Mouse (Mus musculus): ENCODE measurements around the gene Sh3rf1.
A peak's percentile ranks its signal among the peaks of the same experiment; 100 is the strongest.

Gene Sh3rf1

GRCm38 (mm10) chr8:61223283-61223682 is 389 bp upstream of the Sh3rf1 start:
- no peak for DNase-seq (ENCODE audit: low spot score)

DNA sequence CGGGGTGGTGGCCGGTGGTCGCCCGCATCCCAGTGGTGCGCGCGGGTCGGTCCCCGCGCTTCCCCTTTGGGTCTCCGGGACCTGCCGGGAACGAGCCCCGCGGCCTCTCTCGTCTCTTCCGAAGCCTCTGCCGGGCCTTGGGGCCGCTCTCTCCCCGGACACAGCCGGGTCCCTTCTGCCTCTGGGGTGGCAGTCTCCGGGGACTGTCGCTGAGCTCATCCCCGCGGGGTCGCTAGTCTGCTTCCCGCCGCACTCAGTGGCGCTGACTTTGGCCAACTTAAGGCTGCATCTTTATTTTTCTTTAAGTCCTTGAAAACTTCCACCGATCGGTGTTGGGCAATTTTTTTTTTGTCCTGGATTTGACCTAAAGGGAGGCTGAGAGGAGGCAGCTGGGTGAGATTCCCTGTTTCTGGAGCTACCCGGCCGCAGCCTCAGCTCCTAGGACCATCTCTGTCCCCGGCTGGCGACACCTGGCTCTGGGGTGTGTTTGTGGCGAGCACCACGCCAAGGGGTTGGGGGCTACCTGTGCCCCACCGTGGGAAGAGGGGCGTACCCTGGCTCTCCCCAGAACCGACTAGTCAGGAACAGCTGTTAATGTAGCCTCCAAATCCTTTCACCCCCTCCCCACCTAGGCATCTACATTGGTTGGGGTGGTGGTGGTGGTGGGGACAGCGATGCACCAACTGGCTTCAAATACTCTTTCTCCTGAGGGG is 864 bp downstream of the Sh3rf1 start:
- DNase-seq (ENCODE audit: low spot score): peak; percentile 53

- peak; percentile 51 for DNase-seq (ENCODE audit: low spot score)
Measured at GRCm38 (mm10) chr8:61225581-61226395, 2.1 kb downstream of the Sh3rf1 start.

DNA sequence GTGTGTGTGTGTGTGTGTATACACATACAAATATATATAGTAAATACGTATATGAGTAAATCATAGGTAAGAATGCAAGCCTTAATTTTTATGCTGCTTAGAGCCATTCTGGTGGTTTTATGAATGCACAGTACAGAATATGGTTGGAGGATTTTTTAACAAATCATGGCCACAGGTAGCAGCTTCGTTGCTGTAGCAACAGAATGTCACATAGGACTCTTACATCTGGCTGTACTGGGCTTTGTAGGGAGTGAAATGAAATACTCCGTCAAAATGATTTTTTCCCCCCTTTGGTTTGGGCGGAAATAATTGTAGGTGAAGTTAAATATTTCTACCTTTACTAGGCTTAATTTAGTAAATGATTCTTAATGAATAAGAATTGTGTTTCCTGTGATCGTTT is 3.0 kb downstream of the Sh3rf1 start:
- DNase-seq (ENCODE audit: low spot score): no peak

DNA sequence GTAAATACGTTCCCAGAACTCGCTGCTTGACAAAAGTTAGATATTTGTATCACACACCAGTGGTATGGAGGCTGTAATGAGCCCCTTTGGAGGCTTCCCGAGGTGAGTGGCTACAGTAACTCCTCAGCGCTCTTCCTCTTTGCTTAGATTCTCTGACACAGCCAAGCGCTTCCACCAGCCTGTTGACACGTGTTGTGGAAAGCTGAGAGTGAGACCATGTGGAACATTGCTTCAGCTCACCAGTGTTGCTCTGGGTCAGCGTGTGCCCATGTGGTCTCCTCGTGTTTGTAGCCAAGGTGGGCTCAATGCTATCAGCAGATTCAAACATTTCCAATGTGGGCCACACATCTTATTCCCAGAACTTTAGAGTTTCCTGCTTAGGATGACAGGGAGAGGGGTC is 5.0 kb downstream of the Sh3rf1 start:
- no peak for DNase-seq (ENCODE audit: low spot score)

DNA sequence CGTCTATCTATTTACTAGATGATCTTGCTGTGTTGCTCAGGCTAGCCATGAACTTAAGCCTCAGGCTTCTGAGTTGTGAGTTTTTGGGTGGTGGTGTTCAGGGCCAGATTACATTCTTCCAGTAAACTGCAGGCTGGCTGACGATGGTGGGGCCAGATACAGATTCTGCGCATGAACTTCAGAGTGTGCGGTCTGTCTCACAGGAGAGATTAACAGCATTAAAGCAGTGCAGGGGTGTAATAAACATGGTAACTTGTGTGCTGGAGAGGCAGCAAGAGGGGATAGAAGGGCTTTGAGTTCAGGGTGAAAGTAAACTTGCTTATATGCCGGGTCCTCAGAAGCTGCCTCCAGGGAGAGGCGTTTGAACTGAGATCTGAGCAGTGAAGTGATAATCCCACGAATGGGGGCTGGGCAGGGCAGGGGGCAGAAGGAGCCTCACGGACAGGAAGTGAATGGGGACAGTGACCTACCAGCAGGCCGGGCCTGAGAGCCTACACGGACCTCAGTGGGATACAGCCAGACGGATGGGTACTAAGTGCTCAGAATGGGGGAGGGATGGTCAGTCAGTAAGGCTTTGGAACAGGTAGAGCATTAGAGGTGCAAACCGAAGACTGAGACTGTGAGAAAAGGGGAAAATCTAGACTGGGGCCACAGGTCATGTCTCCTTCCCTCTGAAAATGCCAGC is 6.0 kb downstream of the Sh3rf1 start:
- no peak for DNase-seq (ENCODE audit: low spot score)

DNA sequence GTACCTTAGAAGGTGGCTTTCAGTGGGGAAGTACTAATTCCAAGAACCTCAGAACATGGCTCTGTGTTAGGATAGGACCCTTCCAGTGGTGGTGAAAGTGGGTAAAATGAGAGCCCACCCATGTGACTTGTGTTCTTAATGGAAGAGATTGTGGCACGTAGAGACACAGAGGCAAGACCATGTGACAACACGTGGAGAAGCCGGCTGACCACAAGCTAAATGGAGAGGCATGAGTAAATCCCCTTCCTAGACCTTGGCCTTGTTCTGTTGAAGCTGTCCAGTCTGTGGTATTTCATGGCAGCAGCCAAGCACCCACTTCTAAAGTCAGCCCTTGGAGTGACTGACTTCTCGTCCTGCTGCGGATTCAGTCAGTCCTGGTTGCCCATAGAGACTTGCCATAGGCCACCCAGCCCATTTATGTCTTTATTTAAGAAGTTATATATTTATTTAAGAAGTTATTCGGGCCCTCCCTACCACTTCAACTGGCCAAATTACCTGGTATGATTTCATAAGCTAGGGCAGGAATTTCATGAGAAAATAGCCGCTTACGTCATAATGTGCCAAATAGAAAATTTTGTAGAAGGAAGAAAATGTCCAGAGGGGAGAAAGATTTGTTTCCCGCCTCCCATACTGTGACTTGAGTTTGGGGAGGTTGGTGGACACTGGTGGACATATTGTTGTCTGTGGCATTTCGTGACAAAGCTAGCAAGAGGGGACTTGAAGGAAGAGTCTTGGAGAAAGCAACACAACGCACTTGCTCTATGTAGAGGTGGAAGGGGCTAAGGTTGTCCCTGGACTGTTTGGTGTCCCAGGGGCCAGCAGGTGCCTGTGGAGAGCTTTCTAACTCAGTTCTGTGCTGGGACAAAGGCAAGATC is 7.4 kb downstream of the Sh3rf1 start:
- no peak for DNase-seq (ENCODE audit: low spot score)

- no peak for DNase-seq (ENCODE audit: low spot score)
Measured at GRCm38 (mm10) chr8:61235499-61235898, 11.8 kb downstream of the Sh3rf1 start.

DNA sequence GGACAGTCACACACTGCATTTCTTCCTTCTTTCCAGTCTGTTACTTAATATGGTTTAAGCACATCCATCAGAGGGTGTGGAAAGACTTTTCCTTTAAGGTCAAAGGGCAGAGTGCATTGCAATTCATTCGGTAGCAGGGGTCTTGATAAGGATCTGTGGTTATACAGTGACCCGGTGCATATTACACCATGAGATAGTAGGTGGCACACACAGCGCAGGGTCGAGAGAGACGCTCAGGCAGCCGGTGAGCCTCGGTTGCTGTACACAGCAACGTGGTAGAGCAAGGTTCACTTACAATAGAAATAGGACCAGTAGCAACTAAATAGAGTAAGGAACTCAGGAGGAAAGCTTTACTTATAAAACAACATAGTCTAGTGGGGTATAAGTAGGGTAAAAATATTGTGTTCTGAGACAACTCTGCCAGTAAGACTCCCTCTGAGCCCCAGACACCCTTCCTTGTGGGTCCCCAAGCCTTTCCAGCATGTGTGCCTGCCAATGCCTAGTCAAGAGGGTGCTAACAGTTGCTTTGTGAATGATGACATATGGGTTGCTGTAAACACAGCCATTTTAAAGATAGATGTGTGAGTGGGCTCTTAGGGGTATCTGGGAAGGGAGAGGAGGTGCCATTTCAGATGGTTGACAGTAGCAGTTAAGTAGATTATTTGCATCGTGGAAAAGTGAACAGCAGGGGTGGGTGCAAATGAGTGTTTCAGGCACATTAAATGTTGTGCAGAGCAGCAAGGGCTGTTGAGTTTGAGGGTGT is 13.0 kb downstream of the Sh3rf1 start:
- peak; percentile 79 for DNase-seq (ENCODE audit: low spot score)

GRCm38 (mm10) chr8:61239576-61239975 is 15.9 kb downstream of the Sh3rf1 start:
- no peak for DNase-seq (ENCODE audit: low spot score)

GRCm38 (mm10) chr8:61241229-61241628 is 17.6 kb downstream of the Sh3rf1 start:
- no peak for DNase-seq (ENCODE audit: low spot score)

DNA sequence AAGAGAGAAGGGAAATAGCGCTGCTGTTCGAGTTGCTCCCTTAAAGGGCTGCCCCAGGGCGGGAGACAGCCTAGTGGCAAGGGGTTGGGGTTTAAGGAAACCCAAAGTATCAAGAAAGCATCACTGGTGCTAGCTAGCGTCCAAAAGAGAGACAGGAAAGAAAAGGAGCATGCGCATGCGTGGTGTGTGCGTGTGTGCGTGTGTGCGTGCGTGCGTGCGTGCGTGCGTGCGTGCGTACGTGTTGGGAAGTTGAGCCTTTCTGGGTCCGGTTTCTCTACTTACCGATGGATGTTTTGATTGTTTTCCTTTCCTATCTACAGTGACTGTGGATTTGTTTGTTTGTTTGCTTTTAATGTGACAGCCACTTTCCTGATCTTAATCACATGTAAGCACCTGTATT is 19.2 kb downstream of the Sh3rf1 start:
- no peak for DNase-seq (ENCODE audit: low spot score)

DNA sequence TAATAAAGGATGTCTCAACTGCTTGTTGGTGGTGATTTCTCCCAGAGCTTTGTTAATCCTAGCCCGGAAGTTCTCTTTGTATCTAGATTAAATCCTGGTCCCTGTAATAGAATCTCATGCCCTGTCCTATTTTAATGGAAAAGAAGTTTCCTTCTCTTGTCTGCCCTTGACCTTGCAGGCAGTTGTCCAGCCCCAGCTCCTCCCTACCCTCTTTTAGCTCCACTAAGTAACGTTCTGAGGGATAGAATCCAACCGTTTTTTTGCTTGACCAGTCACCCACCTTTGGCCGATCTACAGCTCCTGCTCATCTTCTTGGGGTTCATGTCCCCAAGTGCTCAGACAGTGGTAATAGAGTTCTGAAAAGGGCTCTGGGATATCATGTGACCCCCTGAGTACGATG is 19.8 kb downstream of the Sh3rf1 start:
- no peak for DNase-seq (ENCODE audit: low spot score)

DNA sequence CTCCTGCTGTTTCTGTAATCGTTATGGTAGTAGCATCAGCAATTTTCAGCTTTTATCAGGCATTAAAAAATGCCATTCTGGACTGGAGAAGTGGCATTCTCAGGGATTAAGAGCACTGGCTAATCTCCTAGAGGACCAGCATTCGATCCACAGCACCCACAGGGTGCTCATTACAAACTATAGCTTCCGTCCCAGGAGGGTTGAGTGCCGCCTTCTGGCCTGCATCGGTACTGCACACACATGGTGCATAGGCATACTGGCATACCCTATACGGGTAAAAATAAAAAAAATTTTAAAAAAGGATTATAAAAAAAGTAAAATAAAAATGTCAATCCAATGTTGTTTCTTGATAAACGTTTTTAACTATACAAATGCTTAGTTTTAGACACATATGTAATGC is 20.5 kb downstream of the Sh3rf1 start:
- no peak for DNase-seq (ENCODE audit: low spot score)

- peak; percentile 67 for DNase-seq (ENCODE audit: low spot score)
Measured at GRCm38 (mm10) chr8:61247270-61248025, 23.8 kb downstream of the Sh3rf1 start.

DNA sequence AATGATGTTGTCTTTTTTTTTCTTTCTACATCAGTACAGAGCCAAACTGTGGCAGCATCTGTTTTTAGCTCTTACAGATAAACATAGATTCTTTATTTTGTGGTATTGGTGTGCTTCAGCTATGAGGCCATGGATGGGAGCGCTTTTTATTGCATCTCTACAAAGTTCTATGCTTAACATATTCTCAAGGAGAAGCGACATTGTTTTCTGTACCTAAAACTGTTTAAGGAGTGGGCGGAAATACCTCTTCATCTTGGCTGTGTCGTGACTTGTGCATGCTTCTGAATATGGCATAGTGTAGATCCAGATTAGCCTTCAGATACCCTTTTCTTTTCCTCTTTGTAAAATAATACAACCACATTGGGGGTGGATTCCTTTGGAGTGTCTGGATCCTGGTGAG is 25.8 kb downstream of the Sh3rf1 start:
- DNase-seq (ENCODE audit: low spot score): no peak

- DNase-seq (ENCODE audit: low spot score): no peak
Measured at GRCm38 (mm10) chr8:61254196-61254595, 30.5 kb downstream of the Sh3rf1 start.

- no peak for DNase-seq (ENCODE audit: low spot score)
Measured at GRCm38 (mm10) chr8:61258828-61259227, 35.2 kb downstream of the Sh3rf1 start.

DNA sequence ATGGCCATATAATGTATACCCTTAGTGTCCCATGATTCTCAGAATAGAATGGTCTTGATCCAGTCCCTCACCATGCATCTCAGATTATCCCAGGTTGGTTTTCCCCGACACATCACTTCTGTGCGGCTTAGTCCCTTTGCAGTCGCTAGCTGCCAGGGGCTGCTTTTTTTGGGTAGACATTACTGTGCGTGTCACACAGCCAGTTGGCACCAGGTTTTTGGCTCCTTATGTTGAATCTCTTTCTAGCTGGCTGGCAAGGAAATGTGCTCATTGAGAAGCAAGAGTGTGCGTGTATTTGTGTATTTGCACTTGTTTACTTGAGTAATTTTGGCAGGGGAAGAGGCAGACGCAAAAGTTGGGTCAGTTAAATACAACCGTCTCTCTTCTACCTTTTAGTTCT is 35.9 kb downstream of the Sh3rf1 start:
- no peak for DNase-seq (ENCODE audit: low spot score)

DNA sequence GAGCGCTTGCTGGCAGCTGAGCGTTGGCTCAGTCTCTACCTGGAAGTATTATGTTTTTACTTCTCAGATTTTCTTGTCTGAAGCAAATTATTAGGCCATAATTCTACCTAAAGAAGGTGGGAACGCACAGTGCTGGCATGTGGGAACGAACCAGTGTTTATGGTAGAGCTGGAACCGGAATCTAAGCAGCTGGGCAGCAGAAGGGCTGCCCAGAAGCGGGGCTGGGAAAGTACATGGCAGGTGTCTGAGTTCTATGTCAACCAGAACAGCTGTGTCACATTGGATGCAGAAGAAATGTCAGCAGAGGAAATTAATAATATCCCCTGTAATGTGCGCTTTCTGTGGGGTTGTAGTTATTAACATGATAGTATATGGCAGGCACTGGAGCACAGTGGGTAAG is 36.9 kb downstream of the Sh3rf1 start:
- DNase-seq (ENCODE audit: low spot score): no peak
